Mouse (Mus musculus): ENCODE data around the gene Vmn1r4.

The Vmn1r4 gene

DNA sequence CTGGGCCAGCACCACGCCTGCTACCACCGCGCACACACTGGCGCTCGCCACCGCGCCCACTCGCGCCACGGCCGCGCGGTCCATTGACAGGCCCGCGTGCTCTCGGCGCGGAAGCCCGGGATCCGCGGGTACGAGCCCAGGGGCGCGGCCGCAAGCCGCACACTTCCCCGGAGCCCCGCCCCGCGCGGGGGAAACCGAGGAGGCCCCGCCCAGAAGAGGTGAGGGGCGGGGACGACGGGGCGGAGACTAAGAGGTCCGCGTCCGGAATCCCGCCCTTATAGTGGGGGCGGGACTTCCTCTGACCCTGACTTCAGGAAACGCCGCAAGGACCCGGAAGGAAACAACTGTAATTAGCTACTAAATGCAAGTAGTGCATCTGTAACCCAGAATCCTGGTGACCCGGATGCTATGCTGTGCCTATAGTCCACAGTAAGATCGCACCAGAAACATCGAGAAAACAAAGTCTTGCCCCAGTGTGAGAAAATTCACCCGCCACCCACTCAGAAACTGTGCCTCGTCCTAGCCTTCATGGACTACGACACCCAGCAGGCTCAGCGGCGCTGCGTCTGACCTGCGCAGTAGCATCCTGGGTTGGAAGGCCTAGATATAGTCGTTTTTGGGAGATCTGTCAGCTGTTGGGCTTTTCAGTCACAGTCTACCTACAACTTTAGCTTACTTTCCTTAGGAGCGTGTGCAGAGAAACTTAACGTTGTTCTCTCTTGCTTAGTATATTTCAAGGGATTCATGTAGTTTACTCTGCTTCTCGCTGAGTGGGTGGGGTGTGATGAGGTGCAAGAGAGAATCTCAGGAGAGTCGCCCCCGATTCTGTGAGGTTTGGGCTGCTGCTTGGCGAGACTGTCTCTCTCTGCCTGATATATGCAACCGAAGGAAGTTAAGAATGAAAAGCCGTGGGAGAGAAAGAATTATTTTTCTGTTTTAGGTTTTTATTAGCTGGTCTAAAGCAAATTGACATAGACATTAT is at the start of gene Vmn1r4, which contains the start of gene Nt5c3:
Gene Vmn1r4 (plus strand): TSS at position 290 of the 982 bp plus-strand sequence.
Gene Nt5c3 (minus strand): TSS at position 207 of the 982 bp plus-strand sequence.
- DNase-seq (ENCODE audit: low spot score in 2 of 2): peak; percentile 93 to 95

DNA sequence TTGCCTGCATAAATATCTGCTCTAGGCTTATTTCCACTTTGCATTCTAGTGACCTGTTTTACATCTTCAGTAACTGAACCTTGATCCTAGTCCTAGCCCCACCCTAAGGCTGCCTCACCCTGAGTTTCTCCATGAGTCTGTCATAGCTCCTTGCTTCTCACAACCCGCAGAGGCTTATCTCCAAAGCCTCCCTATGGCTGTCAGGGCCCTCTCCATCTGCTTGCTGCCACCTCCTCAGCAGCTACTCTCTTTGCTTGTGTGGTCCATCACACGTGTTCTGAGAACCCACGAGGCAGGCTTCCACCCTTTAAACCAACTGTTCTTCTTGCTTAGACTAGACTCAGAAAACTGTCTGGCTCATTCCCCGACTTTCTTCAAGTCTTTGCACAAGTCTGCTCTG is 46.9 kb upstream of the Vmn1r4 start:
- peak in 1 of 2 experiments; percentile 39 for DNase-seq (ENCODE audit: low spot score in 2 of 2)

DNA sequence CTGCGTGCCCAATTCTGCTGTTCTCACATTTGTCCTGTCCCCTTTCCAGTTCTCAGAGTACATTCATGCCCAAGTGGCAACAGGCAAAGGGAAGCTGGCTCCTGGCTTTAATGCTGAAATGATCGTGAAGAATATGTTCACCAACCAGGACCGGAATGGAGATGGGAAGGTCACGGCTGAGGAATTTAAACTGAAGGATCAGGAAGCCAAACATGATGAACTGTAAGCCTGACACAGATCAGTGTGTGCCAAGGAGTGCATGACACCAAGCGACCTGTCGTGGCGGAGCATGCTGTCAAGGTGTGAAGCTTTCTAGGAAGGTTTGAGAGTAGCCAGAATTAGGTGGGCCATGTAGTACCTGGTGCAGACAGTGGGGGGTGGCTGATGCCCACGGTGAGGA is 45.8 kb upstream of the Vmn1r4 start:
- DNase-seq (ENCODE audit: low spot score in 2 of 2): no peak

DNA sequence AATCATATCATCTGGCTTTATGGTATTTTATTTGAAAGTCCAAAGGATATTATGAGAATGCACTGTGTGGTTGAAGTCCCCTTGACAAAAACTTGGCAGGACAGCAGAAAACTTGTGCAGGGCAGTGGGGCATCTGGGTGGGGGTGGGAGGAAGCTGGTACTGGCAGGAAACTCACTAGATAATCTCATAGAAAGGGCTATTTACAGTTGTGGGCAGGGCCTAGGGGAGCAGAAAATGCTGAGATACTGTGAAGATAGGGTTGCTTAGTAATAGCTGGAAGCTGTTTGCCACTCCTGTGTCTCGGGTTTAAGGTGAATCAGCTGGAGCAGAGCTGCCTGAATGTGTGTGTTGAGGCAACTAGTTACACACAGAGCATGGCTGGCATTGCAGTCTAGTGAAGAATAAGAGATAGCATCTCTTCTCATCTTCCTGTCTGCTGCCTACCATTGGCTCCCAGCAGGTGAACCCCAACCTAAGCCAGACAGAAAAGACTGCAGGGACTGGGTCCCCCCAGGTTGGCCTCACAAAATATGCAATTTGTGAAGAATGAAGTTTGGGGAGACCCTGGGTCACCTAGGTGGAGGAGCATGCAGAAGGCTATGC is 44.4 kb upstream of the Vmn1r4 start:
- no peak for DNase-seq (ENCODE audit: low spot score in 2 of 2)

DNA sequence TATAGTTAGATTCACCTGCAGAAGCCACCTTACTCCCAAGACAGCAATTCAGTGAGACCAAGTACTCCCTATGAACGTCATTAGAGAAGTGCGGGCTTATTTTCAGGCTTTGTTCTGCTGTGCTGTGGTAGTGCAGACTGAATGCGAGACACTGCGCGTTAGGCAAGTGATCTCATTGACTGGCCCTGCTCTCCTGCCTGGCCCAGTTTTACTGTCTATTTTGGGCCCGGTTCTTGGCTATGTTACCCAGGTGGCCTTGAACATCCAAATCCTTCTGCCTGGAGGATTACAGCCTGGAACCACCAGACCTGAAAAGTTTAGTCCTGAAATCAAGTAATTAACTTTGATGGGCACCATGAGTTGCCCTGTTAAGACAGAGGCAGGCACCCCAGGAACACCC is 35.3 kb upstream of the Vmn1r4 start:
- no peak for DNase-seq (ENCODE audit: low spot score in 2 of 2)

DNA sequence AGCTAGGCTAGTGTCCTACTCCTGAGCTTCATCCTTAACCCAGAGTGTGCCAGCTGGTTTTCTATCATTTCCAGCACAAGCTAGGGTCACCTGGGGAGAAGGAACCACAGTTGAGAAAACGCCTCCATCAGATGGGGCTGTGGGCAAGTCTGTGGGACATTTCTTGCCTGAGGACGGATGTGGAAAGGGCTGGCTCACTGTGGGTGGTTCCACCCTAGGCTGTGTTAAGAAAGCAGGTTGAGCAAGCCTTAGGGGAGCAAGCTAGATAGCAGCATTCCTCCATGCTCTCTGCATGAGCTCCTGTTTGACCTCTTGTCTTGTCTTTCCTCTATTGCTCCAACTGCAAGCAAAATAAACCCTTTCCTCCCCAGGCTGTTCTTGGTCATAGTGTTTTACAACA is 33.1 kb upstream of the Vmn1r4 start:
- DNase-seq (ENCODE audit: low spot score in 2 of 2): no peak

DNA sequence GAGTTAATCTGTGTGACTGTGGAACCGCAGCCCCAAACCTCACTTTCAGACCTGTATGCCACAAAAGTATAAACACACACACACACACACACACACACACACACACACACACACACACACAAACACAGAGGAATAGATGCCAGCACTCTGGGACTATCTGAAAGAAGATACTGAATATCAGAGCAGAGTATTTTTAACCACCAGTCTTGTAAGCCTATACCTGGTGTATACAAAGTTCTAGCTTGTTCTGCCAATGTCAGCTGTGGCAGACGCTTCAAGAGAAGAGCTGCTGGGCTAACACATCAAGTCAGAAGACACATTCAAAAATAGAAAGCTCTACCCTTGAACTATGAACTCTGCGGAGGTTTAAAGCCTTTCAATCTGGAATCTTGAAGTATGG is 24.2 kb upstream of the Vmn1r4 start:
- DNase-seq (ENCODE audit: low spot score in 2 of 2): no peak

DNA sequence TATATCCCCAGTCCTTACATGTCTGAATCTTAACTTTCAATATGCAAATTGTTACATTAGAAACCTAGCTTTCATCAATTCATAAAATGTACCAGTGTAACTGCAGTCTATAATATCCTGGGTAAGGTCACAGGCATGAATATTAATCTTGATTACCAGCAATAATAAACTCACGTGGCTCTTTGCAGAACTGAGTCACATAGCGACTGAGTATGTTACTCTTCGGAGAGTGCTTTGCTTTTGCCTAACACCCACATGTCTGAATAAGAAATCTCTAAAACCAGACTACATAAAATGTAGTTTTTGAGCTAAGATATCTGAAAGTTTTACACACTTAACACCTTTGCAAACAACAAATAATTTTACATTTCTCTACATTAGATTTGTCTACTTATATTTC is 22.5 kb upstream of the Vmn1r4 start:
- DNase-seq (ENCODE audit: low spot score in 2 of 2): no peak

DNA sequence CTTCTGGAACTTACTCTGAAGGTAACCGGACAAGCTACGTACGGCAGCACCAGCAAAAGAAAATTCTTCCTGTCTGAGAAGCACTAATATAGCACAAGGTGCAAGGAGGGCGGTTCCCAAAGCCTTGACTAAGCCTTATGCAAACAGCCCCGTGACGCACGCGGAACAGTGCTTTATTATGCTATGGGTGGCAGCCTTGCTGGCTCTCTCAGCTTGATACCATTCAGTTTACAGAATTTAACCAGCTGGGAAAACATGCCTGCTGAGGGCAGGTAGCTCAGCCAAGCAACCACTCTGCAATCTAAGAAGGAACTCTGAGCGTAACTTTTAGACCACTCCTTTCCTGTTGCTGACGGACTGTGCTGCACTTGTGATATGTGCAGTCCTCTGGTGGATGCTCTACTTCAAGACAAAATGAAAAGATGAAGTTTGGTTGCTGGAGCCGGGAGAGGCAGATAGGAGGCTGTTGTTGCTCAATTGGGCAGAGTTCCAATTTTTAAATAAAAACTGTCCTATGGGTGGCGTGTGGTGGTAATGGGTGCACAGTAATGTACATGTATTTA is 21.9 kb upstream of the Vmn1r4 start:
- DNase-seq (ENCODE audit: low spot score in 2 of 2): peak; percentile 46 to 47

DNA sequence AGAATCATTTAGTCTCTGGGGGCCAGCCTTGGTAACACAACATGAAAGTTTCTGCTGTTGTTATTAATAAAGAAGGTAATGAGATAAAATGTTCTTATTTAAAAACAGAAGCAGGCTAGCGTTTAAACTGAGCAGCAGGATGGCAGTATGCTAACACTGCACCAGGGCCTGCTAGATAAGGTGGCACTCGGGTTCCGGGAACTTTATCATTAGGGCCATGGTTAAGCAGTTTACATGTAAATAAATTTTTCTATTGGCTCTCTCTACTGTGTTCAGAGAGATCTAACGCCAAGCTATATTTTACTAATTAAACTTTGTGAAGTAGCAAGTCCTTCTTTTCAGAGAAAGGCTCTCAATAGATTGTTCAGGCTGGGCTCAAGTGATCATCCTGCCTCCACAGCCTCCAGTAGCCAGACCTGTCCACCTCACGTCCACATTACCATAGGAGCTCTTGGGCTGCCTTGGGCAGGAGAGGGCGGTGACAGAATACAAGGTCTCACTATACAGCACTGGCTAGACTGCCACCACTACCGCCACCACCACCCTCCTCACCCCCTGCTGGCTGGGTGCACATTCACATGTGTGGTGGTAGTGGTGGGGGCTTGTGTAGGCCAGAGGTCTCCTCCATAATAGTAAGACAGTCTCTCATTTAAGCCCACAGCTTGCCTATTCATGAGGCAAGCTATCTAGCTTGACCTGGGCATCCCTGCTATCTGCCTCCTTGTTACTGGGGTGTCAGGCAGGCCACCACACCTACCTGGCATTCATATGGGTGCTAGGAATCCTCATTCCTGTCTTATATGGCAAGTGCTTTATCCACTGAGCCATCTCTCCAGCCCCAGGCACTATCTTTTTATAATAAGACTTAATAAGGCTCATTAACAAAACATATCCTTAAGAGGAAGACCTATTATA is 21.0 kb upstream of the Vmn1r4 start:
- no peak for DNase-seq (ENCODE audit: low spot score in 2 of 2)

DNA sequence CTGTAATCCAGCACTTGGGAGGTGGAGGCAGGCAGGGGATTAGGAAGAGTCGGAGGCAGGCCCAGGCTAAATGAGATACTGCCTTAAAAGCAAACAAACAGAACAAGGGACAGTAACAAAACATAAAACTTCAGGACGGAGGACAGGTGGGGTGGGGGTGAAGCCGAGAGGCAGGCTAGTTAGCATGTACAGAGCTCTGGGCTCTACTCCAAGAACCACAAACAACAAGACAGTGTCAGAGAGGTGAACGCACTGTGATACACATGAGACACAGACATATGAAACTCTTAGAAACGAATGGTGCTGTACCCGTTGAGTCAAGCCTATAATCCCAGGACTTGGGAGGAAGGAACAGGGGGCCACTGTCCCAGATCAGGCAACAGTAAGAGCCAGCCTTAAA is 20.0 kb upstream of the Vmn1r4 start:
- DNase-seq (ENCODE audit: low spot score in 2 of 2): no peak

DNA sequence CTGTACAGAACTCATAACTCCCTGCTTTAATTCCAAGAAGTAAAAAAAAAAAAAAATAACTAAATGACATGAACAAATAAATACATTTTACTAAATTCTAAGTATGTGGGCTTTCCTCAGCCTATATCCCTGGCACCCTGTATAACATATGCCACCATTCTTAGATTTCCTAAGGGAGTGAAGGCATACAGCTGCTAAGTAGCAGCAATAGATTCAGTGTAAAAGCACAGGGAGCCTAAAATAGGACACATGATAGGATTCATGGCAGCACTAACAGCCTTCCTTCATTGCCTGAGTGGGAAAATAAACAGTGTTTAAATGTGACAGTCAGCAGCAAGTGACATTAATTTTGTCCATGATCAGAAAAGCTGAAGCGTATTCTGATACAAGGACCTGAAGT is 19.5 kb upstream of the Vmn1r4 start:
- no peak for DNase-seq (ENCODE audit: low spot score in 2 of 2)

DNA sequence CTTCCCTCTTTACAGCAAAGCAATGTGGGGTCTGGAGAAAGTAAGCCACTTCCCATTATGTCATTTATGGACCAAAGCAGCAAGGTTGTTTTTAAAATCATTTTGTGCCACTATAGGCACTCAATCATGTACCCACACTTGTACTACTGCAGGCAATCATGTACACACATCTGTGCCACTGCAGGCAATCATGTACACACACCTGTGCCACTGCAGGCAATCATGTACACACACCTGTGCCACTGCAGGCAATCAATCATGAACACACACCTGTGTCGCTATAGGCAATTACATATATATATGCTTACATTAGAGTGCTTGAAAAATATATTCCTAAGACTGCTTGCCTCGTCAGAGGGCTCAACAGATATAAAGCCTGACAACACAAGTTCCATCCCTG is 18.8 kb upstream of the Vmn1r4 start:
- no peak for DNase-seq (ENCODE audit: low spot score in 2 of 2)

DNA sequence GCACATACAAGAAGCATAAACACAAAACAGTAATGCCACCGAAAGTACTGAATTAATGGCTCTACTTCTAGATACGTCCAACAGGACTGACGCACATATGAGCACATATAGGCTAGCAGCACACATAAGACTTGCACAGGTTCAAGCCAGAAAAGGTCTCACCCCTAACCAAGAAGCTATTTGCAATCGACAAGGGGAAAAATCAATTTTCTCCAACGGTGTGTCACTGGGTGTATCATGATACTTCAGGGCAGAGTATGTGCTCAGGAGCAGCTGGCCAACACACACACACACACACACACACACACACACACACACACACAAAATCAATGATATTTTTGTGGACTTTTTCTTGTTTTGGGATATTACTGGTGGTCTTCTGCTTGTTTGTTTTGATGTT is 18.3 kb upstream of the Vmn1r4 start:
- DNase-seq (ENCODE audit: low spot score in 2 of 2): no peak

DNA sequence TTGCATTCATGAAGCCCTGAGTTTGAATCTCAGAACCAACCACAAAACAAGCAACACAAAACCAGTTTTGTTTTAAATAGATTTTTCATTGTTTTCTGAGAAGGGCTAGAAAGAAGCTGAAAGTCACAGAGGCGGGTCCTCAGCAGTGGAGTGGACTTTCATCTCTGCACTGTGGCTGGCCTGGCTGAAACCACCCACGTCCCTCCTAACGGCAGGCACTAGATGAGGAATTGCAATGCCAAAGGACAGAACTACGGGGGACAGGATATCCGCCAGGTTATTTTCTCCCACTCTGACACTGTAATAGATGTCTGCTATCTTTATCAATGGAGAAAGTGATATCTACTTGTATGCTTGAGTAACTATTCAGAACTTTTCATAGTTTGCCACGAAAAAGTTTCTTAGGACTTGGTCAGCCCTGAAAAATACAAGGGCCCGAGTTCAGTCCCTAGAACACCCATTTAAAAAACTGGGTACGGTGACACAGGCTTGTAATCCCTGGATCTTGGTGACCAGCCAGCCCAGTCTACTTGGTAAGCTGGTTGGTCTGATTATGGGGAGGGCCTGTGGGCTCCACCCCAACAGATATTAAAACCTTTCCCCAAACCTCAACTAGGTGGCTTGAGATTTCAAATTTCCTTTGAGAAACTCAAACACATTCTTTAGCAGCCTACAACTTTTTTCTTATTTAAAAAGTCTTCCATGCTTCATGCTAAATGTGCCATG is 17.5 kb upstream of the Vmn1r4 start:
- no peak for DNase-seq (ENCODE audit: low spot score in 2 of 2)

DNA sequence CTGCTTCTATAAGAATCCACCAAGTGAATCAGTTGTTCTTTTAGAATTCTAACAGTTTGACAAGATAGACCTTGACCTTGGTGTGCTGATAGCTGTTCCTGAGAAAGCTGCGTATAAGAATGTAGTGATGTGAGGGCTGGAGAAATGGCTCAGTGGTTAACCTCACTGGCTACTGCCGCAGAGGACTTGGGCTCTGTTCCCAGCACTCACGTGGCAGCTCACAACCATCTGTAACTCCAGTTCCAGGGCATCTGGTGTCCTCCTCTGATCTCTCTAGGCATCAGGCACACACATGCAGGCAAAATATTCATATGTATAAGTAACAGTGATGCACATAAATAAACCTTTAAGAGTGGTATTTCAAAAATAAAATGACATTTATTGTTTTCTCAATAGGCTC is 15.8 kb upstream of the Vmn1r4 start:
- DNase-seq (ENCODE audit: low spot score in 2 of 2): no peak

DNA sequence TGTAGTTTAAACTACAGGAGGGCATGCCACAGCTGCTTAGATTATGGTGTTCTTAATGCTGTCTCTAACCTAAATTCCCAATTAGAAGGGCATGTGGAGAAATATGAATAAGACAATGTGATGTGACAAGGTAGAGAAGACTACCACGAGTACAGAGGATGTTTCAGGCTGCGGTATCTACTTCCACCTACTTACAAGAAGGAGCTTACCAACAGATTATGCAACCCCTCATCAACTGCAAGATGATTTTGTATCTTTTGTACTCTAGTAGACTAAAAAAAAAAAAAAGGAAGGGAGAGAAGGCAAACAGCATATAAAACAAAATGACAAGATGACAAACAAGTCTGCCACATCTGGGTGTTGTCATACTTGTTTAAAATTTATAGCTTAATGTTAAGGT is 15.4 kb upstream of the Vmn1r4 start:
- no peak for DNase-seq (ENCODE audit: low spot score in 2 of 2)

DNA sequence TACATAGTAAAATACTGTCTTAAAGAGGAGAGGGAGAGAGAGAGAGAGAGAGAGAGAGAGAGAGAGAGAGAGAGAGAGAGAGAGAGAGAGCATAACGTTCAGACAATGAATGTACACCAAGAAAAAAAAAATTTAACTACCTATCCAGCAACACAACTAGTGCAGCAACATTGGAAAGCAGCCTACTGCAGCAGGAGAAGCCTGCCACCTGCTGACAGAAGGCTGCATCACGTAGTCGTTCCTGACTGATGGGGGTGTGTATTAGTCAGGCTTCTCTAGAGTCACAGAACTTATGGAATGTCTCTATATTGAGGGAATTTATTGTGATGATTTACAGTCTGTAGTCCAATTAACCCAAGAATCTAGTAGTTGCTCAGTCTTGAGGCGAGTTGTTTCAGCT is 14.9 kb upstream of the Vmn1r4 start:
- DNase-seq (ENCODE audit: low spot score in 2 of 2): peak; percentile 60 to 62

DNA sequence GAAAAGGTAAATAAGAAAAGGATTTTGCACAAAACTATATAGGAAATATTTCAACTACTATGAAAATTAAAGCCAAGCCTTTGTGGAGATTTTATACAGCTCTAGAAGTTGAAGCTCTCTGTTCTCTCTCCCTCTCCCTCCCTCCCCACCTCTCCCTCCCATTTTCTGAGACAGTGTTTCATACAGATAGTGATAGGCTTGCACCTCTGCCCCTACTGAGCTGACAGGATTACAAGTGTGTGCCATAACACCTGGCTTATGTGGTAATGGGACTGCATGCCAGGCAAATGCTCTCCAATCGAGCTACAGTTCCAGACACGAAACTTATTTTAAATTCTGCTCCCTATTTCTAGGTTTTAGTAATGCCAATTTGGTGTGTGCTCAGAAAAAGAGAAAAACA is 12.9 kb upstream of the Vmn1r4 start:
- DNase-seq (ENCODE audit: low spot score in 2 of 2): no peak

DNA sequence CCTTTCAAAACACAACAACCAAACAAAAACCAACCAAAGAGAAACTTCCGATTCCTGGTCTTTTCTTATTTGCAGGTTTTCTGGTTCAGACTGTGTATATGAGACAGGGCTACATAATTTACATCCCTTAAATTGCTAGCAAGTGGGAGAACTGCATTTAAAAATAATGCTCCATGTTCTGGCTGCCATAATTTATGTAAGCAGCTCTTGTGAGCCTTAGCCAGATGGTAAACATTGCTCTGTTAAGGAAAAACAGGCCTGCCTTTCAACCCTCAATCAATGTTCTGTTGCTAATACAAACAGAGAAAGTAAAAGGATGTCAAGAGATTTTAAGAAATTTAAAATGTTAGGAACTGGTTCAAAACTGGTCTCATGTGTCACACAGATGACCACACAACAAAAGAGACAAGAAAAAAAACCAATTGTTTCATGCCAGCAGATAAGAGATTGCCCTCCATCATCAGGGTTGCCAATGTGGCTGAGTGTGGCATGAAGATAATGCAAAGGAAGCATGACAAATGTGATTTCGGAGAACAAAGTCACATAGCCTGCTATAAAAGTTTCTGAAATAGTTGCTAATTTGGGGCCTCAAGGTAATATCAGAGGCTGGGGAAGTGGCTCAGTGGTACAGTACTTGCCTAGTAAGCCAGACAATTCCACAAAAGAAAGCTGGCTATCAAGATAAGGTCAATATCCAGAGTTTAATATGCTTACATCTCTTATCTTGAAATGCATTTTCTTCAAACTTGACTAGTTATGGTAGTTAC is 10.5 kb upstream of the Vmn1r4 start:
- DNase-seq (ENCODE audit: low spot score in 2 of 2): no peak
